Mouse (Mus musculus): Measurements from ENCODE around the gene Chd1. TPM values are rescaled to one million over a fixed set of nuclear protein-coding genes. Genes with fewer than 3 reads are reported as not detected.

The Chd1 gene
- polyA plus RNA-seq, 2 experiments = 11.3 to 30.2 TPM

DNA sequence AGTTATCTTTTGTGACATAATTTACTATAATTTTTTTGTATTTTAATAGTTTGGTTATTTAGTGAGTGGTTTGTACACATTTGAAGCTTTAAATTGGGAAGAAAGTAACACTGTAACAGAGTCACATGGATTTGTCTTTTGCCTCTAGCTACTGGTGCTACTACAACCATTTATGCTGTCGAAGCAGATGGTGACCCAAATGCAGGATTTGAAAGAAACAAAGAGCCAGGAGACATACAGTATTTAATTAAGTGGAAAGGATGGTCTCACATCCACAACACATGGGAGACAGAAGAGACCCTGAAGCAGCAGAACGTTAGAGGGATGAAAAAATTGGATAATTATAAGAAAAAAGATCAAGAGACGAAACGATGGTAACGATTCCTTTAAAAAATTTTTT lies 26.9 kb downstream of the Chd1 start:
- no peak for DNase-seq (ENCODE audit: low spot score)
- 95% methylated on average over 5 of the region's 5 CpGs for WGBS
- H3K36me3 ChIP-seq (ENCODE audit: control insufficient read depth, insufficient read depth, low read length) = peaks cover 75% of the 10 kb centered on the region

DNA sequence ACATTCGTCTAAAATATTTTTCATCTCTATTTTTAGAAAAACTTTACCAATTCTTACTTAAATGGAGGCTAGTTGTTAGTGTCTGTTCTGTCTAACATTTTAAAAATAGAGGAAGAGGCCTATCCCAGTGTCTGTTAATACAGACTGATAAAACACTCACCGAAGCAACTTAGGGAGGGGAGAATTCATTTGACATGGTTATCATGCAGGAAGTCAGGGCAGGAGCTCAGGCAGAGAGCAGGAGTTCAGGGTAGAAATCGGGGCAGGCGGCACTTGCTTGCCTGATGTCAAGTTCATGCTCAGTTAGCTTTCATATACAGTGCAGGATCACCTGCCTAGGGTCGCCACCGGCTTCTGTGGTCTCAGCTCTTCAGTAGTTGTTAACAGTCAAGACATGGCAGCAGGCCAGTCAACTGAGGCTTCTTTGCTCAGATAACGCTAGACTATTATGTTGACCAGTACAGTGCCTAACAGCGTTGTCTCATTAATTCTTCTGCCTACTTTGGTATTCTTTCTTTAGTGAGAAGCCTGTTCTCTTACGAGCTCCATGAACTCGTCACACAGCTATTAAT lies 32.7 kb downstream of the Chd1 start:
- 90% methylated on average over 10 of the region's 10 CpGs for WGBS

More for the DNA sequence above, 26.9 kb downstream of the Chd1 start:
- Histone ChIP-seq H3K9ac (ENCODE audit: low read depth, low read length, severe bottlenecking) (no peak overlapping the region), H3K4me3 (replicated peaks; ENCODE audit: low read length) (no peak overlapping the region), H3K9me3 (ENCODE audit: control insufficient read depth, low read length) (no peaks in the 10 kb centered on the region), H3K27me3 (ENCODE audit: control insufficient read depth, insufficient read depth, low read length) (no peaks in the 10 kb centered on the region), H3K4me1 (ENCODE audit: control insufficient read depth, insufficient read depth, low read length) (no peaks in the 10 kb centered on the region), H3K27ac (replicated peaks; ENCODE audit: low read depth, low read length) (no peak overlapping the region), H3K4me2 (replicated peaks; ENCODE audit: low read depth, low read length, severe bottlenecking) (no peak overlapping the region)
- no peak for ATAC-seq (ENCODE audit: low FRiP score, low read depth)
- TF ChIP-seq POLR2A (IDR thresholded peaks at IDR 0.05; ENCODE audit: borderline replicate concordance, extremely low read depth, insufficient read depth, insufficient read length) = no peak

GRCm38 (mm10) chr17:15741836-15742235 lies 37.1 kb downstream of the Chd1 start:
- Histone ChIP-seq H3K4me3 (replicated peaks; ENCODE audit: low read length) (no peak overlapping the region), H3K36me3 (ENCODE audit: control insufficient read depth, insufficient read depth, low read length) (peaks cover 78% of the 10 kb centered on the region), H3K27ac (replicated peaks; ENCODE audit: low read depth, low read length) (no peak overlapping the region), H3K4me2 (replicated peaks; ENCODE audit: low read depth, low read length, severe bottlenecking) (no peak overlapping the region), H3K4me1 (ENCODE audit: control insufficient read depth, insufficient read depth, low read length) (no peaks in the 10 kb centered on the region), H3K27me3 (ENCODE audit: control insufficient read depth, insufficient read depth, low read length) (no peaks in the 10 kb centered on the region), H3K9me3 (ENCODE audit: control insufficient read depth, low read length) (no peaks in the 10 kb centered on the region), H3K9ac (ENCODE audit: low read depth, low read length, severe bottlenecking) (no peak overlapping the region)
- DNase-seq (ENCODE audit: low spot score) (no peak), ATAC-seq (ENCODE audit: low FRiP score, low read depth) (no peak)
- WGBS = 90% methylated on average over 8 of the region's 8 CpGs
- no peak for TF ChIP-seq POLR2A (IDR thresholded peaks at IDR 0.05; ENCODE audit: borderline replicate concordance, extremely low read depth, insufficient read depth, insufficient read length)

More for the DNA sequence above, 32.7 kb downstream of the Chd1 start:
- no peaks in the 10 kb centered on the region for H3K4me1 ChIP-seq (ENCODE audit: control insufficient read depth, insufficient read depth, low read length)
- no peak for TF ChIP-seq POLR2A (IDR thresholded peaks at IDR 0.05; ENCODE audit: borderline replicate concordance, extremely low read depth, insufficient read depth, insufficient read length)
- H3K27ac ChIP-seq (replicated peaks; ENCODE audit: low read depth, low read length) = no peak overlapping the region
- no peak overlapping the region for H3K4me3 ChIP-seq (replicated peaks; ENCODE audit: low read length)
- ATAC-seq (ENCODE audit: low FRiP score, low read depth) (no peak), DNase-seq (ENCODE audit: low spot score) (no peak)
- no peak overlapping the region for H3K4me2 ChIP-seq (replicated peaks; ENCODE audit: low read depth, low read length, severe bottlenecking)
- no peaks in the 10 kb centered on the region for H3K9me3 ChIP-seq (ENCODE audit: control insufficient read depth, low read length)
- H3K27me3 ChIP-seq (ENCODE audit: control insufficient read depth, insufficient read depth, low read length) = no peaks in the 10 kb centered on the region
- H3K36me3 ChIP-seq (ENCODE audit: control insufficient read depth, insufficient read depth, low read length) = peaks cover 75% of the 10 kb centered on the region
- no peak overlapping the region for H3K9ac ChIP-seq (ENCODE audit: low read depth, low read length, severe bottlenecking)

GRCm38 (mm10) chr17:15742953-15743352 lies 38.2 kb downstream of the Chd1 start:
- Histone ChIP-seq H3K4me2 (replicated peaks; ENCODE audit: low read depth, low read length, severe bottlenecking) (no peak overlapping the region), H3K4me3 (replicated peaks; ENCODE audit: low read length) (no peak overlapping the region), H3K4me1 (ENCODE audit: control insufficient read depth, insufficient read depth, low read length) (no peaks in the 10 kb centered on the region), H3K36me3 (ENCODE audit: control insufficient read depth, insufficient read depth, low read length) (peaks cover 78% of the 10 kb centered on the region), H3K27ac (replicated peaks; ENCODE audit: low read depth, low read length) (no peak overlapping the region), H3K9ac (ENCODE audit: low read depth, low read length, severe bottlenecking) (no peak overlapping the region), H3K27me3 (ENCODE audit: control insufficient read depth, insufficient read depth, low read length) (no peaks in the 10 kb centered on the region), H3K9me3 (ENCODE audit: control insufficient read depth, low read length) (no peaks in the 10 kb centered on the region)
- DNase-seq (ENCODE audit: low spot score) (no peak), ATAC-seq (ENCODE audit: low FRiP score, low read depth) (no peak)
- no peak for TF ChIP-seq POLR2A (IDR thresholded peaks at IDR 0.05; ENCODE audit: borderline replicate concordance, extremely low read depth, insufficient read depth, insufficient read length)
- WGBS = 92% methylated on average over 10 of the region's 10 CpGs

DNA sequence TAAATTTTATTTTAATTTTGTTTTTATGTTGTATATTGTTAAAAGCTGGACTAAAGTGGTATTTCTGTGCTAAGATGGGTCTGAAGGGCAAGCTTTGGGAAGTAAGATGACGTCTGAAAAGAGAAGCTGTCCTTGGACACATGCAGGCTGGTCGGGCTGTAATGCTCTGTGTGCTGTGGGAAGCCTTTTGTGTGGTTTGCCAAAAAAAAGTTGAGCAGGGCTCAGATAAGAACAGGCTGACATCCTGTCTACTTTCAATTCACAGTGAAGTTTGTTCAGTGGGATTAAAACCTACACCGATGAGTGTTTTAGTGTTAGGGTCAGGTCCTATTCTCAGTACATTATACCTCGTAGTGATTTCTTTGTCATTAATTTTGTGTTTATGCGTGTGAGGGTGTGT lies 38.6 kb downstream of the Chd1 start:
- no peak overlapping the region for H3K27ac ChIP-seq (replicated peaks; ENCODE audit: low read depth, low read length)

More for the DNA sequence above, 38.6 kb downstream of the Chd1 start:
- no peak for TF ChIP-seq POLR2A (IDR thresholded peaks at IDR 0.05; ENCODE audit: borderline replicate concordance, extremely low read depth, insufficient read depth, insufficient read length)
- ATAC-seq (ENCODE audit: low FRiP score, low read depth) (no peak), DNase-seq (ENCODE audit: low spot score) (no peak)
- no peaks in the 10 kb centered on the region for H3K27me3 ChIP-seq (ENCODE audit: control insufficient read depth, insufficient read depth, low read length)
- no peak overlapping the region for H3K9ac ChIP-seq (ENCODE audit: low read depth, low read length, severe bottlenecking)
- no peak overlapping the region for H3K4me3 ChIP-seq (replicated peaks; ENCODE audit: low read length)
- peaks cover 79% of the 10 kb centered on the region for H3K36me3 ChIP-seq (ENCODE audit: control insufficient read depth, insufficient read depth, low read length)
- WGBS = 89% methylated on average over 5 of the region's 5 CpGs
- H3K4me2 ChIP-seq (replicated peaks; ENCODE audit: low read depth, low read length, severe bottlenecking) = no peak overlapping the region
- H3K4me1 ChIP-seq (ENCODE audit: control insufficient read depth, insufficient read depth, low read length) = no peaks in the 10 kb centered on the region
- no peaks in the 10 kb centered on the region for H3K9me3 ChIP-seq (ENCODE audit: control insufficient read depth, low read length)
